Mouse (Mus musculus) bone marrow macrophage, adult 2 months (primary cell): Measurements from ENCODE around the gene Fkbp3.

Source experiments
- CTCF ChIP-seq: IDR thresholded peaks from 2 replicates; pipeline ENCODE4 v1.5.1; 2012; ENCODE audit warnings: low read depth, mild to moderate bottlenecking, low read length, moderate library complexity
- POLR2A ChIP-seq: IDR thresholded peaks from 2 replicates; pipeline ENCODE4 v1.6.1; 2012; ENCODE audit warnings: mild to moderate bottlenecking, low read depth, low read length, borderline replicate concordance

GRCm38 (mm10) chr12:65036190-65036870 is 37.5 kb downstream of the Fkbp3 start, which contains the start of gene Prpf39:
- TF ChIP-seq POLR2A (peak; percentile 43; the same call in 1 of the 2 replicates), CTCF (no peak)
